Mouse (Mus musculus) heart, embryonic 11.5 days (tissue): ENCODE measurements around the gene Smyd1. TPM values are rescaled to one million over a fixed set of nuclear protein-coding genes. Genes with fewer than 3 reads are reported as not detected.
"Not testable (repeated sequence)": the region's sequence is repeated elsewhere in the genome, so short reads cannot be mapped to it uniquely, and the experiment has no call there.

Experiments used
- ATAC-seq: fragments of 200-750 bp; cut with Nextera tagmentation; replicated peaks from 2 replicates; pipeline ENCODE4 v1.8.0; 2017; ENCODE audit warnings: moderate library complexity; ENCODE audit not compliant: insufficient number of reproducible peaks, low FRiP score, low TSS enrichment
- H3K27ac ChIP-seq: fragments of 300-500 bp; sonication (generic); 2 replicates; pipeline ENCODE4 v1.5.1; 2014; ENCODE audit warnings: mild to moderate bottlenecking, low read depth, low read length
- H3K27me3 ChIP-seq: fragments of 300-500 bp; sonication (generic); 2 replicates; pipeline ENCODE4 v1.6.1; 2014; ENCODE audit warnings: mild to moderate bottlenecking, low read length, mixed read lengths; ENCODE audit not compliant: control insufficient read depth, insufficient read depth
- H3K36me3 ChIP-seq: fragments of 300-500 bp; sonication (generic); 2 replicates; pipeline ENCODE4 v1.6.1; 2014; ENCODE audit warnings: mild to moderate bottlenecking, low read length, moderate library complexity, mixed read lengths; ENCODE audit not compliant: control insufficient read depth, insufficient read depth
- H3K4me1 ChIP-seq: fragments of 300-500 bp; sonication (generic); 2 replicates; pipeline ENCODE4 v1.6.1; 2014; ENCODE audit warnings: low read length; ENCODE audit not compliant: control insufficient read depth, insufficient read depth
- H3K4me2 ChIP-seq: fragments of 300-500 bp; sonication (generic); 2 replicates; pipeline ENCODE4 v1.6.1; 2014; ENCODE audit warnings: mild to moderate bottlenecking, moderate library complexity
- H3K4me3 ChIP-seq: fragments of 300-500 bp; sonication (generic); 2 replicates; pipeline ENCODE4 v1.5.1; 2014; ENCODE audit warnings: low read depth, low read length
- H3K9ac ChIP-seq: fragments of 300-500 bp; sonication (generic); 2 replicates; pipeline ENCODE4 v1.6.1; 2014; ENCODE audit warnings: mild to moderate bottlenecking, low read depth, low read length, moderate library complexity
- H3K9me3 ChIP-seq: fragments of 300-500 bp; sonication (generic); replicated peaks from 2 replicates; pipeline ENCODE4 v1.6.1; 2016; ENCODE audit warnings: low read length; ENCODE audit not compliant: control insufficient read depth
- WGBS: fragments of 180-500 bp; shearing (Covaris S2); extraction: QIAGEN DNeasy Blood & Tissue Kit; methylation state at CpG from one replicate; pipeline ENCODE4 v1.1.7; 2014; ENCODE audit not compliant: insufficient replicate concordance; 5-methylcytosine and 5-hydroxymethylcytosine counted together
- polyA plus RNA-seq: library from polyadenylated mRNA; unstranded; fragments of >200 nt; fragmentation: Nextera tagmentation; extraction: Ambion mirVana; gene quantifications from 2 replicates; pipeline ENCODE4 v1.2.1, GENCODE M21; 2014

The Smyd1 gene
- polyA plus RNA-seq, 1 experiment from 2014 or later, result 164 TPM

DNA sequence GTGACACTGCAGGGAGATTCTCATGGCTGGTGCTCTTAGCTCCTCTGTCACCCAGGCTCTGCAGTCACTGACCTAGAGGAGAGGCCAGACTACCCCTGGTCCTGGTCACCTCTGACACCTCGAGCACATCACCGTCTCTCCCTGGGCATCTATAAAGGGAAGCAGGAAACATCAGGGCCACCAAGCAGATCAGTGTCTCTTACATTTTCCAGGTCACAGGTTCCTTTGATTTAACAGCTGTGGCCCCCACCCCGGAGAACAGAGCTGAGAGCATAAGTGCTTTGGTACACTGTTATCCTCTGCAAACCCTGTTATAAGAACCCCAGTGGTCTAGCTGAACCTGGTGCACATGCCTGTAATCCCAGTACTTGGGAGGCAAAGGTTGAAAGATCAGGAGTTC lies 11.0 kb upstream of the Smyd1 start:
- Histone ChIP-seq H3K4me1 (no peaks in the 10 kb centered on the region), H3K4me3 (no peak overlapping the region), H3K36me3 (no peaks in the 10 kb centered on the region), H3K9ac (no peak overlapping the region), H3K27ac (no peak overlapping the region), H3K9me3 (no peaks in the 10 kb centered on the region), H3K27me3 (no peaks in the 10 kb centered on the region), H3K4me2 (no peak overlapping the region)
- 63% methylated on average over 3 of the region's 3 CpGs for WGBS
- no peak for ATAC-seq

- no peak overlapping the region for H3K27ac ChIP-seq
- H3K36me3 ChIP-seq, result no peaks in the 10 kb centered on the region
- no peaks in the 10 kb centered on the region for H3K4me1 ChIP-seq
- no peak overlapping the region for H3K4me3 ChIP-seq
- H3K4me2 ChIP-seq, result no peak overlapping the region
- no peaks in the 10 kb centered on the region for H3K9me3 ChIP-seq
- H3K27me3 ChIP-seq, result no peaks in the 10 kb centered on the region
- ATAC-seq, result no peak
- no peak overlapping the region for H3K9ac ChIP-seq
- 78% methylated on average over 11 of the region's 11 CpGs for WGBS
These were observed 10.4 kb upstream of the Smyd1 start for GRCm38 (mm10) chr6:71332236-71332965.

DNA sequence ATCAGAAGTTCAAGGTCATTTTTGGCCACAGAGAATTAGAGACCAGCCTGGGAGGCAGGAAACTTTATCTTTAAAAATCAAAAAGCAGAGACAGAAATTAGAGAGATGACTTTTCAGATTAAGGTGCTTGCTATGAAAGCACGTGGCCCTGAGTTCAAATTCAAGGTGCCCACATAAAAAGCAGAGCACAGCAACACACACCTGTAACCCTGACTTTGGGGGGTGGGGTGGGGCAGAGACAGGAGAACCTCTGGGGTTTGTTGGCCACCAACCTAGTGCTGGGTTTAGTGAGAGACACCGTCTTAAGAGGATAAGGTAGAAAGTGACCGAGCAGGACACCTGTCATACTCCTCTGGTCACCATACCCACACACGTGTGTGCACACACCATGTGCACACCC lies 9.5 kb upstream of the Smyd1 start:
- H3K36me3 ChIP-seq, ATAC-seq, H3K9me3 ChIP-seq, H3K4me3 ChIP-seq, H3K27ac ChIP-seq, H3K27me3 ChIP-seq, H3K4me1 ChIP-seq, H3K4me2 ChIP-seq, H3K9ac ChIP-seq: not testable (repeated sequence)
- WGBS, result 78% methylated on average over 1 of the region's 4 CpGs

DNA sequence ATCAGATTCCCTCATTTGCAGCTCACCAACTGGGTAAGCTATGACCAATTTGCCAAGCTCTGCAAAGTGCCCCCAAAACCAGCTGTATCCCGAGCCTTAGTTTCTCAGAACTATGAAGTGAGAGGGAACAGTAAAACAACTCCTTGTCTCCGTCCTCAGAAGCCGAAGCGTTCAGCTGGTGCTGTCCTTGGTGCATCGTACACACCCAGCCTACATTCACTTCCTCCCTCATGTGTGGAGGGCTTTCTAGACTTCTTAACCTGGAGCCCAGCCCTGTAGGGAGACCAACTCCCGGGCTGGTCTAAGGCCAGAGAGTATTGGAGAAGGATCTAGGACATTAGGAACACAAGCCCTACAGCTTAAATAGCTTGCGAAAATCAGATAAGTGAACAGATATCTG lies 8.5 kb upstream of the Smyd1 start:
- Histone ChIP-seq H3K36me3 (no peaks in the 10 kb centered on the region), H3K4me3 (no peak overlapping the region), H3K4me2 (no peak overlapping the region), H3K27me3 (no peaks in the 10 kb centered on the region), H3K9me3 (no peaks in the 10 kb centered on the region), H3K9ac (no peak overlapping the region), H3K27ac (no peak overlapping the region), H3K4me1 (no peaks in the 10 kb centered on the region)
- WGBS, result 68% methylated on average over 7 of the region's 7 CpGs
- no peak for ATAC-seq

DNA sequence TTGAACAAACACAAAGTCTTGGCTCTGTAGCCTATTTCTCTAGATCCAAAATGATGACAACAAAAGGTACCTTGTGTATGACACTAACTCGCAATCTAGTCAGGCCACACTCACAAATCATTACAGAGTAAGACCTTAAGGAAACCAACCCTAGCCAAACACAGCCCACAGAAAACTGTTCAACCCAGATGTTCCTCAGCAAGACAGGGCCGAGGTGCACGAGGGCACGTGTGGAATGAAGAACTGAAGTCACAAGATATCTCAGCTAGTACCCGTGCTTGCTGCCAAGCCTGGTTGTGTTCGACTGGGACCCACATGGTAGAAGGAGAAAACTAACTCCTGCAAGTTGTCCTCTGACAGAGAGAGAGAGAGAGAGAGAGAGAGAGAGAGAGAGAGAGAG lies 7.8 kb upstream of the Smyd1 start:
- H3K27me3 ChIP-seq, result no peaks in the 10 kb centered on the region
- H3K36me3 ChIP-seq, result no peaks in the 10 kb centered on the region
- H3K9me3 ChIP-seq, result no peaks in the 10 kb centered on the region
- no peaks in the 10 kb centered on the region for H3K4me1 ChIP-seq
- no peak overlapping the region for H3K27ac ChIP-seq
- H3K4me3 ChIP-seq, result no peak overlapping the region
- H3K9ac ChIP-seq, result no peak overlapping the region
- no peak for ATAC-seq
- 83% methylated on average over 6 of the region's 6 CpGs for WGBS
- no peak overlapping the region for H3K4me2 ChIP-seq

DNA sequence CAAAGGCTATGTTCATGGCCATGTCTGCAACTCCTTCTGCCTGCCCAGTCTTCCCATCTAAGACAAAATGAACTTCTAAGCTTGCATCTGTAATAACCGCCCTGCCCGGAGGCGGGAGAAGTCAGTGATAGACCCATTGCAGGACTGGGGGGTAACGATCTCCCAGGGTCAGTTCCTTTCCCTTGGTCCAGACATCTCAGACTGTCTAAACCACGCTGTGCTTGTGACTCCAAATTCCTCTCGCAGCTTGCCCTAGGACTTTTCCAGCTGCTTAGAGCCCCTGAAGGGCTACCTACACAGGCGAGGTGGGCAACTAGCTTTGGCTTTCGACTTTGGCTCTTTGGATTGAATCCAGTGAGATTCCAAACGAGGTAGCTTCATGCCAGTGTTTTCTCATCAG lies 2.8 kb upstream of the Smyd1 start:
- H3K27me3 ChIP-seq, result no peaks in the 10 kb centered on the region
- no peaks in the 10 kb centered on the region for H3K36me3 ChIP-seq
- WGBS, result 78% methylated on average over 9 of the region's 9 CpGs
- no peaks in the 10 kb centered on the region for H3K9me3 ChIP-seq
- no peak overlapping the region for H3K4me3 ChIP-seq
- H3K9ac ChIP-seq, result no peak overlapping the region
- H3K27ac ChIP-seq, result no peak overlapping the region
- H3K4me2 ChIP-seq, result no peak overlapping the region
- ATAC-seq, result no peak
- no peaks in the 10 kb centered on the region for H3K4me1 ChIP-seq

DNA sequence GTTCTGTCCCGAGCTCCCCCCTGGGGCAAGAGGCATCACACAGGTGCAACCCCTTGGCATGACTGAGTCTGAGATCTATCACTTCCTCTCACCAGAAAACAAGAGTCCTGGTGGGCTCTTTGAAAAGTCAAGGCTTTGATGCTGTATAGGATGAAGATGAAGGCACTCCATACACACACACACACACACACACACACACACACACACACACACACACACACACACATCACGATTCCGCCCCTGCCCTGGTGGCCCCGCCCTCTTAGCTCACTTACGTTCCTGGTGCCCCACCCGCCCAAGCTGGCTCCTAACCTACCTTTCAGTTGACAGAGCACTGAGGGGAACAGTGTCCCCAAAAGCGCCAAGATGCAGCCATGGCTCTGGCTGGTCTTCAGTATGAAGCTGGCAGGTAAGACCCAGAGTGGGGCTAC lies 473 bp upstream of the Smyd1 start, which contains the start of gene Cd8b1:
Gene Cd8b1, plus strand, starts transcription at position 298 of the 431 bp plus-strand sequence.
- Histone ChIP-seq H3K9me3 (no peaks in the 10 kb centered on the region), H3K4me2 (no peak within 1 kb of the TSS), H3K27me3 (no peaks in the 10 kb centered on the region), H3K27ac (no peak within 1 kb of the TSS), H3K36me3 (no peaks in the 10 kb centered on the region), H3K4me1 (no peaks in the 10 kb centered on the region), H3K4me3 (no peak within 1 kb of the TSS), H3K9ac (no peak within 1 kb of the TSS)
- no peak for ATAC-seq
- 64% methylated on average over 4 of the region's 7 CpGs for WGBS

DNA sequence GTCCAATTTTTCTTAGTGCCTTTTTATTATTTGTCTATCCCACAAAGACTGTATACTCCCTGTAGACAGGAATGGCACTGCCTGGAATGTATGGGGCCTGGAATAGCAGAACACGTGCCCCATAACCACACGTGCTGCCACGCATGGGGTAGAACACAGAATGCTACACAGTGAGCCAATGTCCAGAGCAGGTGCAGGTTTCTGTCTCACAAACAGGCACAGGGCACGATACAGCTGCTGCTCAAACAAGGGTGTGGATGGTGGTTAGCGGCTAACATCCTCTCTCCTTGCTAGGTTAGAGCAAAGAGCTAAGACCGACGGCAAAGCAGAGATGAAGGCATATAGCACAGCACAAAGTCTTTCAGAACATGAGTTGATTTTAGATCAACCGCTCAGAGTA lies 14.5 kb downstream of the Smyd1 start:
- H3K36me3 ChIP-seq, result no peaks in the 10 kb centered on the region

DNA sequence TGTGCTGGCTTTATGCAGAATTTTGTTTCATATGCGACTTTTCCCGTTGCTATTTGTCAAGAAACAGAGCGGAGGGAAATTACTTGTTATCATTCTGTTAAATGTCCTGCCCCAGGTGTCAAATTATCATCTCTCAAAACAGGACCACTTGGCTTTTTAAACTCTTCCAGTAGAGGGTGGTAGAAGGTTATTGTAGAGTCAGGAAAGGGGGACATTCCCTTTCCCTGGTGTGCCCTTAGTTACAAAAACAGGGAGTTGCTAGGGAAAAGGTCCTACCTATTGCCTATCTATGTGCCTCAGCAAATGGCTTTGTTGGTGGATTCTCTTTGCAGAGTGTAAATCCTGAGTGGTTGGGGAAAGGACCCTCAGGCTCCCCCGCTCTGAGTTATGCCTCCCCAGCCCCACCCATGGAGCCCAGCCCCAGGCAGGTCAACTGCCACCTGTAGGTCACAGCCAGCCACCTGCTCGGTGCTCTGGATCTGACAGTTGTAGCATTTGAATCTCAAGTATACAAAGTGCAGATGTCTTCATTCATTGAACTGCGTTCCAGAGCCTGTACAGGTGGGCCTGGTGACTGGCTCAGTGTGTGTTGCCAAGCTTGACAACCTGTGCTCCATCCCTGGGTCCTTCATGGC lies 19.8 kb downstream of the Smyd1 start:
- H3K4me2 ChIP-seq, result no peak overlapping the region

More for the DNA sequence above, 14.5 kb downstream of the Smyd1 start:
- no peak overlapping the region for H3K4me3 ChIP-seq
- H3K9ac ChIP-seq, result no peak overlapping the region
- H3K4me1 ChIP-seq, result no peaks in the 10 kb centered on the region
- no peak overlapping the region for H3K4me2 ChIP-seq
- 82% methylated on average over 8 of the region's 8 CpGs for WGBS
- no peak for ATAC-seq
- no peaks in the 10 kb centered on the region; the same call in 1 of the 2 replicates for H3K9me3 ChIP-seq
- H3K27me3 ChIP-seq, result no peaks in the 10 kb centered on the region
- H3K27ac ChIP-seq, result no peak overlapping the region

More for the DNA sequence above, 19.8 kb downstream of the Smyd1 start:
- Histone ChIP-seq H3K27me3 (no peaks in the 10 kb centered on the region), H3K27ac (no peak overlapping the region), H3K36me3 (no peaks in the 10 kb centered on the region), H3K4me1 (no peaks in the 10 kb centered on the region), H3K9ac (no peak overlapping the region), H3K9me3 (no peaks in the 10 kb centered on the region), H3K4me3 (no peak overlapping the region)
- 54% methylated on average over 6 of the region's 6 CpGs for WGBS
- no peak for ATAC-seq
